Mouse (Mus musculus): ENCODE data around the gene Cux2. TPM values are rescaled to one million over a fixed set of nuclear protein-coding genes. Genes with fewer than 3 reads are reported as not detected.

Gene Cux2
- total and polyA plus RNA-seq, 3 experiments: 0.17 TPM; not detected in 2

- H3K4me1 ChIP-seq (ENCODE audit: control insufficient read depth in 1 of 2, insufficient read depth in 2 of 2): no peaks in the 10 kb centered on the region
- H3K4me2 ChIP-seq (ENCODE audit: insufficient read depth, low read depth, poor library complexity, severe bottlenecking): no peak overlapping the region
- H3K27me3 ChIP-seq (replicated peaks): peaks cover 70% of the 10 kb centered on the region
- H3K27ac ChIP-seq (ENCODE audit: insufficient read depth, low read depth): no peak overlapping the region
- no peak for DNase-seq (ENCODE audit: extremely low read depth)
- in situ Hi-C loops (cut with MboI; ENCODE audit: low pct_ligation_motif_present, low pct_unique_long_range_greater_than_20kb, low sequenced_read_pairs): no loop called here
- H3K36me3 ChIP-seq (replicated peaks in 1 of 2; ENCODE audit: control insufficient read depth in 1 of 2, insufficient read depth in 1 of 2, low read length in 1 of 2): no peaks in the 10 kb centered on the region
- peaks cover 7% of the 10 kb centered on the region for H3K9me3 ChIP-seq (replicated peaks; ENCODE audit: low read length)
- no peaks in the 10 kb centered on the region for H3K79me2 ChIP-seq (replicated peaks; ENCODE audit: control insufficient read depth, extremely low read depth, insufficient read depth, poor library complexity, severe bottlenecking)
- H3K4me3 ChIP-seq (replicated peaks in 1 of 3; ENCODE audit: low read depth in 2 of 3, low read length in 2 of 3, poor library complexity in 1 of 3): no peak overlapping the region
- TF ChIP-seq SIN3A (IDR thresholded peaks at IDR 0.05; ENCODE audit: low read length) (no peak), ZNF384 (IDR thresholded peaks at IDR 0.05; ENCODE audit: low read depth, low read length) (no peak), E2F4 (IDR thresholded peaks at IDR 0.05; ENCODE audit: insufficient replicate concordance, low read depth, low read length) (no peak), NELFE (IDR thresholded peaks at IDR 0.05; ENCODE audit: low read depth, low read length) (no peak), MYC (IDR thresholded peaks at IDR 0.05; ENCODE audit: low read depth, low read length) (no peak), USF1 (IDR thresholded peaks at IDR 0.05; ENCODE audit: low read depth, low read length) (no peak), MXI1 (IDR thresholded peaks at IDR 0.05; ENCODE audit: low read depth, low read length) (no peak), CTCF (conservative IDR thresholded peaks at IDR 0.05 in 1 of 2, IDR thresholded peaks at IDR 0.05 in 1 of 2; ENCODE audit: low read depth in 2 of 2, low read length in 2 of 2) (no peak), CHD2 (IDR thresholded peaks at IDR 0.05; ENCODE audit: low read length) (no peak), ZMIZ1 (IDR thresholded peaks at IDR 0.05; ENCODE audit: low read depth, low read length) (no peak), MAFK (IDR thresholded peaks at IDR 0.05; ENCODE audit: insufficient replicate concordance, low read length) (no peak), ZC3H11A (IDR thresholded peaks at IDR 0.05; ENCODE audit: low read depth, low read length) (no peak), UBTF (IDR thresholded peaks at IDR 0.05; ENCODE audit: low read depth, low read length) (no peak), USF2 (conservative IDR thresholded peaks at IDR 0.05; ENCODE audit: low read depth, low read length) (no peak), CHD1 (IDR thresholded peaks at IDR 0.05; ENCODE audit: low read depth, low read length) (no peak), TCF12 (IDR thresholded peaks at IDR 0.05; ENCODE audit: low read depth, low read length) (no peak), RAD21 (IDR thresholded peaks at IDR 0.05; ENCODE audit: low read depth, low read length) (no peak), SMC3 (IDR thresholded peaks at IDR 0.05; ENCODE audit: low read depth, low read length) (no peak)
- dilution Hi-C loops (cut with MboI; ENCODE audit: extremely low pct_ligation_motif_present, extremely low pct_unique_long_range_greater_than_20kb, low sequenced_read_pairs): no loop called here
- H3K9ac ChIP-seq (ENCODE audit: insufficient read depth, low read depth): no peak overlapping the region
Observed at GRCm38 (mm10) chr5:122031146-122031545, 18.8 kb downstream of the Cux2 start.

GRCm38 (mm10) chr5:122030640-122031039 lies 19.3 kb downstream of the Cux2 start:
- Histone ChIP-seq H3K9ac (ENCODE audit: insufficient read depth, low read depth) (no peak overlapping the region), H3K4me1 (ENCODE audit: control insufficient read depth in 1 of 2, insufficient read depth in 2 of 2) (no peaks in the 10 kb centered on the region), H3K36me3 (replicated peaks in 1 of 2; ENCODE audit: control insufficient read depth in 1 of 2, insufficient read depth in 1 of 2, low read length in 1 of 2) (no peaks in the 10 kb centered on the region), H3K79me2 (replicated peaks; ENCODE audit: control insufficient read depth, extremely low read depth, insufficient read depth, poor library complexity, severe bottlenecking) (no peaks in the 10 kb centered on the region), H3K4me3 (replicated peaks in 1 of 3; ENCODE audit: low read depth in 2 of 3, low read length in 2 of 3, poor library complexity in 1 of 3) (no peak overlapping the region), H3K27me3 (replicated peaks) (peaks cover 67% of the 10 kb centered on the region), H3K9me3 (replicated peaks; ENCODE audit: low read length) (peaks cover 5% of the 10 kb centered on the region), H3K27ac (ENCODE audit: insufficient read depth, low read depth) (no peak overlapping the region), H3K4me2 (ENCODE audit: insufficient read depth, low read depth, poor library complexity, severe bottlenecking) (no peak overlapping the region)
- in situ Hi-C loops (cut with MboI; ENCODE audit: low pct_ligation_motif_present, low pct_unique_long_range_greater_than_20kb, low sequenced_read_pairs) (no loop called here), dilution Hi-C loops (cut with MboI; ENCODE audit: extremely low pct_ligation_motif_present, extremely low pct_unique_long_range_greater_than_20kb, low sequenced_read_pairs) (no loop called here)
- DNase-seq (ENCODE audit: extremely low read depth): no peak
- TF ChIP-seq HCFC1 (IDR thresholded peaks at IDR 0.05; ENCODE audit: low read depth, low read length) (no peak), MYC (IDR thresholded peaks at IDR 0.05; ENCODE audit: low read depth, low read length) (no peak), CHD1 (IDR thresholded peaks at IDR 0.05; ENCODE audit: low read depth, low read length) (no peak), USF1 (IDR thresholded peaks at IDR 0.05; ENCODE audit: low read depth, low read length) (no peak), JUND (conservative IDR thresholded peaks at IDR 0.05; ENCODE audit: low read depth, low read length) (no peak), ZC3H11A (IDR thresholded peaks at IDR 0.05; ENCODE audit: low read depth, low read length) (no peak), POLR2A (IDR thresholded peaks at IDR 0.05; ENCODE audit: low read depth, low read length) (no peak), ZNF384 (IDR thresholded peaks at IDR 0.05; ENCODE audit: low read depth, low read length) (no peak), MAFK (IDR thresholded peaks at IDR 0.05; ENCODE audit: insufficient replicate concordance, low read length) (no peak), NELFE (IDR thresholded peaks at IDR 0.05; ENCODE audit: low read depth, low read length) (no peak), MXI1 (IDR thresholded peaks at IDR 0.05; ENCODE audit: low read depth, low read length) (no peak), SIN3A (IDR thresholded peaks at IDR 0.05; ENCODE audit: low read length) (no peak), BHLHE40 (IDR thresholded peaks at IDR 0.05; ENCODE audit: low read depth, low read length) (no peak), E2F4 (IDR thresholded peaks at IDR 0.05; ENCODE audit: insufficient replicate concordance, low read depth, low read length) (no peak), ELF1 (IDR thresholded peaks at IDR 0.05; ENCODE audit: low read depth, low read length) (no peak), CTCF (conservative IDR thresholded peaks at IDR 0.05 in 1 of 2, IDR thresholded peaks at IDR 0.05 in 1 of 2; ENCODE audit: low read depth in 2 of 2, low read length in 2 of 2) (no peak), SMC3 (IDR thresholded peaks at IDR 0.05; ENCODE audit: low read depth, low read length) (no peak)
